Mouse (Mus musculus) left cerebral cortex, adult 18-20 months (tissue): Measurements from ENCODE around the gene Axl. TPM values are rescaled to one million over a fixed set of nuclear protein-coding genes. Genes with fewer than 3 reads are reported as not detected.
"Not testable (repeated sequence)": the region's sequence is repeated elsewhere in the genome, so short reads cannot be mapped to it uniquely, and the experiment has no call there.

ENCODE experiments used
- DNase-seq, 2 experiments: peaks; one replicate each; pipeline ENCODE4 v3.0.0; 2021 to 2022; ENCODE audit warnings: low spot score in 2 of 2, mixed read lengths in 1 of 2
- total RNA-seq, 2 experiments: library from RNA; stranded (reverse); gene quantifications; 2 replicates each; pipeline ENCODE4 v1.2.3; 2021

Axl gene
- total RNA-seq, 2 experiments from 2014 or later: 34.6 to 34.8 TPM

DNA sequence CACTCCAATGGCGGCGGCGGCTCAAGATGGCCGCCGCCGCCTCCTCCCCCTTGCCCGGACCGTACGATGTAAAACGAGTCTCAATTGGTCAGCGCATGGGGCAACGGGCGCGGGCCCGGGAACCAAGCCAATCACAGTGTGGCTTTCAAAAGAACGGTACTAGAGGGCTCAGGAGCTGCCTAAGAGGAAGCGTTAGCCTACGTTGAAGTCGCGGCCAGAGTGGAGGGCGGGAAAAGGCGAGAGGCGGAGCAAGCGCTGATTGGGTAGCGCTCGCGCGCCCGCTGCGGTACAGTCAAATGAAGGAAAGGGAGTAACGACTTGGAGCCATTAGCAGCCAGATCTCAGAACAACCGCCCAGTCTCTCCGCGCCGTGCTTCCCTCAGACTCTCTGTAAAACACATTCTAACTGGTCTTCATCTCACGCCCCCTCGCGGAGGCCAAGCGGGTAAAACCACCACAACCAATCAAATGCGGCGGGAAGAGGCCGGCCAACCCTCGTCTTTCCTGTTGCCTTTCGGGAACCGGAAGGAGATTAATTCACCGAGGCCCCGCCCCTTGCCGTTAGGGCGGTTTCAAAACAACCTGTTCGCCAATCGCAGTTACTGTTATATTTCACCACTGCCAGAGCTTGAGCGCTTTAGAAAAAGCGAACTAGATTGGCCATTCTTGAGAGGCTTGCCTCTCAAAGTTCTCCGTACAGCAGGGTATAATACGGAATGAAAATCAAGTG, 33.6 kb downstream of the Axl start, which contains the start of gene Hnrnpul1:
Gene Hnrnpul1 (minus strand): TSS at position 20 of the 730 bp plus-strand sequence.
- DNase-seq: peak; percentile 99 to 100

DNA sequence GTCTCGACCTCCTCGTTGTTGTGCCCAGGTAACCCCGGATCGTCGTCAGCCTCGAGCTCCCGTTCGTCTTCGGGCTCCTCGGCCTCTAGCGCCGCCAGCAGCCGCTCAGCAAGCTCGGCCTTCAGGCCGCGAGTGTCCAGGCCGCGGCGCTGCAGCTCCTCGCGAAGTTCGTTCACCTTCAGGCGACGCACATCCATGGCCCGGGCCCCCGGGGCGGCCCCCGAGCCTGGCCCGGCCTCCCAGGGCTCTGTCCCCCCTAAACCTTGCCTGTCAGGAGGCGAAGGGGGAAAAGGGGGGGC, 34.1 kb downstream of the Axl start:
- DNase-seq: no peak

DNA sequence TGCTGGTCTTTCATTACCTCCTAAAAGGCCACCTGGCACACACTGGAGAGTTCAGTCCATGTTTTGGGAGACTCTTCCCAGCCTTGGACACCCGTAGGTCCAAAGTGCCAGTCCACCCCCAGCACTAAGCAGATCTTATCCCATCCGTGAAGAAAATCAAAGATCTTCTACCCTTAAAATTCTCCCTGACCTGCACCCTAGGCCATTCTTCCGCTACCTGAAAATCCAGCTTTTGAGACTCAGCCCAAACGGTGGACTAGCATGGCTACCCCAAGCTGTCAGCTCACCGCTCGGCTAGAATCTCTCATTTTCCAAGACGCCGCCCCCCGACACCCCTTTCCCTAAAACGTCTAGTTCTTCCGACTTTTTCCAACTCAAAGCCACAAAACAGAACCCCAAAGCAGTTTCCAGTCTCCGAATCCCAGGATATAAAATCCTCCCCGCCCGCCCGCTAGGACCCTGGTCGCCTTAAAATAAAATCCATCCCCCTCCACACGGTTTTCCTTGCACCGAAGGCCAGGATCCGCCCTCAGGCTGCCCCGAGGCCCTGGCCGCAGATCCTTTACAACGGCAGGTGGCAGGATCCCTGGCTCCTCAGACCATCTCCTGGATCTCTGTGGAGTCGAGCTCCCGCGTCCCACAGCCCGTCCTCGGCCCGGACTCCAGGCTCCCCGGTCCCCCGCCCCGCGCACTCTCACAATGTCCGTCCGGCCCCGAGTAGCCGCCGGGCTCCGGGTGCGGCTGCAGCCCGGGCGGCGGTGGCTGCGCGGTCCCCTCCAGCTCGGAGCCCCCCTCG, 34.7 kb downstream of the Axl start:
- DNase-seq: peak in 1 of 2 experiments; percentile 42

GRCm38 (mm10) chr7:25753076-25753475, 35.4 kb downstream of the Axl start:
- no peak for DNase-seq

- DNase-seq: no peak
These were observed 41.7 kb downstream of the Axl start for GRCm38 (mm10) chr7:25746844-25747243.

GRCm38 (mm10) chr7:25738277-25738676, 50.2 kb downstream of the Axl start:
- DNase-seq: no peak

GRCm38 (mm10) chr7:25736920-25737319, 51.6 kb downstream of the Axl start:
- DNase-seq: no peak

DNA sequence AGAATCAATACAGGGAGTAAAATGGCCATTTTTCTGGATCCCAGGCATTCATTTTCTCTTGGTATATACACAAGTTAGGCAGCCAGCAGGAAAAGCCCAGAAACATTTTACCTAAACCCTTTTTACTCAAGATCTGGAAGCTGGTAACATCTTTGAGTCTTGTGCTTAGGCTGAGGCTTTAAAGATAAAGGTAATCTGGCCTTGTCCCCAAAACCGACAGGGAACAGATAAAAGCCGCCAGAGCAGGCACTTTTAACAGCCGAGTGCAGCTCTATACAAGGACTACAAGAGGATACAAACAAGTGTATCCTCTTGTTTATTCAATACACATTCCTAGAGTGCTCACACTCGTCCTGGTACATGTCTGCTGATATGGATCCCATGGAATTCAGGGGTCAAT, 53.5 kb downstream of the Axl start:
- no peak for DNase-seq

DNA sequence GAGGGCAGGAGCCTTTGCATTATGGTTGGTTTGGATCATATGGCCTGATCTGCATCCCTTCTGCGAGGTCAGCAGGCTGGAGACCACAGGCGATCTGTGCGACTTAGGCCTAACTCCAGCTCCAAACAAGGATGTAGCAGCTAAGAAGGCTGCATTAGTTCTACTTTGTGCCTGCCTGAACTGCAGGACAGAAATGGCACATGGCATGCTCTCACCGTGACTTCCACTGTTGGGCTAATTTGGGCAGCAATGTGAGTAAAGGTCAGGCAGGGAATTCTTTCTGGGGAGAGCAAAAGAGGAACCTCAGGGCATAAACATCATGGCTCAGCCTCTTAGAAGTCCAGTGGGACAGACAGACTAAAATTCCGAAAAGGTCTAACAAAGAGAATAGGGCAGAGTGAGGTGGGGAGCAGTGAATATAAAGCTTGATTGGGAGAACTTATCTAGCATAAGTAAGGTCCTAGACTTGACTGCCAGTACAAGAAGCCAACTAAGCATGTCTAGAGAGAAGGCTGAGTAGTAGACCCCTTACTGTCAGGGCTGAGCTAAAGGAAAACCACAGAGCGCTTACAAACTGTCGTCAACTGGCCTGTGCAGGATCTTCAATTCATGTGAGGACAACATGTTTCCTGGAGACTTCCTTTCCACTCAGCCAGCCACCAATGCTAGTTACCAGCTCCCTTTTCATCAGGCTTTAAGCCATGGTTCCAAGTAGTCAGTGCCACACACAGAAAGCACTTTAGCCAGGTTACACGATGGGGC, 57.0 kb downstream of the Axl start:
- DNase-seq: no peak

- DNase-seq: no peak
These were observed 58.6 kb downstream of the Axl start for GRCm38 (mm10) chr7:25729862-25730261.

- no peak for DNase-seq
These were observed 59.1 kb downstream of the Axl start for GRCm38 (mm10) chr7:25729396-25729795.

- DNase-seq: no peak
These were observed 60.7 kb downstream of the Axl start for GRCm38 (mm10) chr7:25727800-25728199.

DNA sequence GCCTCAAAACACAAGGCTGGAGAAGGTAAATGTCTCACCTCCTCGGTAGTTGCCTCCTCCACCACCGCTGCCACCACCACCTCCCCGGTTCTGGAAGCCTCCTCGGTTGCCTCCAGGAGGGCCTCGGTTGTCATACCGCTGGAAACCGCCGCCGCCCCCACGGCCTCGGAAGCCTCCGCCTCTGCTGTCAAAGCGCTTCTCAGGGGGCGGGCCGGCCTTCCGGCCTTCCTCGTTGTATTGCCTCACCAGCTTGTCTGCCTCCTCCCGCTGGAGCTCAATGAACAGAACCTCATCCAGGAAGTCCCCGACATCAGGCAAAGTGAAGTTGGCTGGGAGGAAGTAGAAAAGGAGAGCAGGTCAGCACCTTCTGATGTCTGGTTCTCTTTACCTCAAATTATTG, 62.6 kb downstream of the Axl start:
- peak in 1 of 2 experiments; percentile 52 for DNase-seq

DNA sequence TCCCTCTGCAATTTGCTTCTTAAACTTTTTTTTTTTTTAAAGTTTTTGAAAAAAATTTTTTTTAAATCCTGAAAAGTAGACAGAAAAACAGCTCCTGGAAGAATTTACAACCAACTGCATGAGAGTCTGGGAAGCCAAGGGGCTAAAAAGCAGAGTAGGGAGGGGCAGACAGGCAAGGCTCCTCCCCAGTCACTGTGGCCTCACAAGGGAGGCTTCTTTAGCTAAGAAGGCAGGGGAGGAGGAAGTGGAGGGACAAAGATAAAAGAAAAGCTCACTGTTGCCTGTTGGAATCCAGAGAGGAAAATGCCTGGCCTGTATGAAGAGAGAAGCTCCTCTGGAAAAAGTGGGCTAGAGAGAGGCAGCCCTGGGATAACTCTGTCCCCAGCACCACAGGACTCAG, 66.7 kb downstream of the Axl start:
- not testable (repeated sequence) for DNase-seq

GRCm38 (mm10) chr7:25720760-25721159, 67.7 kb downstream of the Axl start:
- DNase-seq: no peak

DNA sequence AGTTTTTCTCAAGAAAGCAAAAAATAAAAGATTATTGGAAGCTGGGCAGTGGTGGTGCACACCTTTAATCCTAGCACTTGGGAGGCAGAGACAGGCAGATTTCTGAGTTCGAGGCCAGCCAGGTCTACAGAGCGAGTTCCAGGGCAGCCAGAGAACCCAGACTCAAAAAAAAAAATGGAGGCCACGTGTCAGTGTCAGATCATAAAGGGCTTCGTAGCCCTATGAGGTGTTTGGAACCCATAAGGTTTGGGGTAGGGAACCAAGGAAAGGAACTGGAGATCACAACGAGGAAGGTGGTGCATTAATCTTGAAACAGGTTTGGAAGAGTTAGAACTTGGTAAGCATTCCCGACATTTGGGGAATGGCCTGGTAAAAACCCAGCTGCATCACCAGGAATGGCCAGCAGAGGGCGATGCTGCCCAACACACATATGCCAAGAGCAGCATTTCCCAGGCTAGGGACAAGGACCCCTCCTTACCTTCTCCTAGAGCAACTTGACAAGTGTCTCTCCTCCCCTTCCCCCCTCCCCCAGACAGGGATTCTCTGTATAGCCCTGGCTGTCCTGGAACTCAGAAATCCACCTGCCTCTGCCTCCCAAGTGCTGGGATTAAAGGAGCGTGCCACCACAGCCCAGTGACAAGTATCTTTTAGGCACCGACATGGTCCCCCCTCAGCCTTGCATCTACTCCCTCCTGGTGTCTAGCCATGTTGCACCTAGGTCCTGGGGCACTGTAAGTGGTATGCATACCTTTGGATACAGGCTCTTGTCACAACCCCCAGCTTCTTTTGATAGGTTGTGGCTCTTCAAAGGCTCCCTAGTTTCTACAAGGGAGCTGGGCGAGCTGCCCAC, 68.5 kb downstream of the Axl start:
- peak; percentile 80 to 81 for DNase-seq

DNA sequence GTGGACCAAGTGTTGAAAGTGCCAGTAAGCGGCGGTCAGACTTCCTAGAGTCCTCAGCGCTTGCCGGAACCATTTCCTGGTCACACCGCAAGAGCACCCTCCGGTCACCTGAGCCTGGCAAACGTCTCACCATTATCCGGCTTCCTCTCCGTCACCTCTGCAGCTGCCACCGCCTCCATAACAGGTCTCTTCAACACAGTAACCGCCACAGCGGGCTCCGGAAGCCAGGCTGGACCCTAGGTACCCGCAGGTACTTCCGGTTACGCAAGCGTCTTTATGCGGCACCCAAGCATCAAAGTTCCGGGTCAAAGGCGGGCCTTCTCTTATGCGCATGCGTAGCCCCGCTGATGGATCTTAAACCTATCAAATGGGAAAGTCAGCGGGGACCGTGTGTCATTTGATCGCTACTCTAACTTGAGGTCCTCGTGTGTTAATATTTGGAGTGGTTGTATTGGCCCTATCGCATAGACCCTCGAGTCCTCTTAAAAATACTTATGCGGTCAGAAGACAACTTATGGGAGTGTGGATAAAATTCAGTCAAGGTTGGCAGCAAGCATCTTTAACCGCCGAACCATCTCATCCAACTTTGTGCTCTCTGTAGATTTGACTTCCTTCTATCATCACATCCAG, 69.6 kb downstream of the Axl start, which contains the start of gene Ccdc97:
Gene Ccdc97 (minus strand): TSS at position 301 of the 630 bp plus-strand sequence.
- peak; percentile 92 to 95 for DNase-seq

GRCm38 (mm10) chr7:25717478-25717877, 71.0 kb downstream of the Axl start:
- no peak for DNase-seq

GRCm38 (mm10) chr7:25715731-25716271, 72.7 kb downstream of the Axl start:
- no peak for DNase-seq

GRCm38 (mm10) chr7:25714581-25714980, 73.9 kb downstream of the Axl start:
- DNase-seq: no peak
